Mouse (Mus musculus): ENCODE data around the gene Enpep.

DNA sequence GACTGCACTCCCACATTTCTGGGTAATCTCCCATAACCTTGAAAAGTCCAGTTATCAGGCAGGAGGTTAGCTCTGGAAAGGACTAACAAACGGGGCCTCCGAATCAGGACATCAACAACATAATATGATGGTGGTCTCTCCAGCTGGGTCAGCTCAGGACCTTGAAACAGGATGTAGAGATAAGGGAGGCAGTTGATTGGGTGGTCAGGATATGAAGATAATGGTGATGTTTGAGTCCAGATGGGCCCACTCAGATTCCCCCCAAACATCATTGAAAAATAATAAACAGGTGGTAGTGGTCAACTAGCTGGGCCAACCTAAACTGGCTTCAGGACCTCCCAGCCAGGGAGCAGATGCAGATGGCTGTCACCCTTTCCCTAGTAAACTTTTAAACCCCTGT is 25.6 kb upstream of the Enpep start:
- TF ChIP-seq NRF1 (IDR thresholded peaks at IDR 0.05; ENCODE audit: low read depth, low read length) (no peak), EP300 (IDR thresholded peaks at IDR 0.05; ENCODE audit: low read length) (no peak), POLR2A (IDR thresholded peaks at IDR 0.05; ENCODE audit: low read depth, low read length) (no peak), CTCF (conservative IDR thresholded peaks at IDR 0.05 in 1 of 2, IDR thresholded peaks at IDR 0.05 in 1 of 2; ENCODE audit: low read depth in 2 of 2, low read length in 2 of 2) (no peak), IRF4 (IDR thresholded peaks at IDR 0.05; ENCODE audit: low read depth, low read length) (no peak), USF2 (conservative IDR thresholded peaks at IDR 0.05; ENCODE audit: low read depth, low read length) (no peak), TBP (conservative IDR thresholded peaks at IDR 0.05; ENCODE audit: low read depth, low read length) (no peak), MEF2A (IDR thresholded peaks at IDR 0.05; ENCODE audit: borderline replicate concordance, low read depth, low read length) (no peak), SIN3A (IDR thresholded peaks at IDR 0.05; ENCODE audit: low read length) (no peak), JUND (conservative IDR thresholded peaks at IDR 0.05; ENCODE audit: low read depth, low read length) (no peak), MYC (IDR thresholded peaks at IDR 0.05; ENCODE audit: low read depth, low read length) (no peak), MAFK (IDR thresholded peaks at IDR 0.05; ENCODE audit: insufficient replicate concordance, low read length) (no peak)
